Mouse (Mus musculus) cerebellum, adult 2 months (tissue): ENCODE data around the gene Gm45808. TPM values are rescaled to one million over a fixed set of nuclear protein-coding genes. Genes with fewer than 3 reads are reported as not detected.
"Not testable (repeated sequence)": the region's sequence is repeated elsewhere in the genome, so short reads cannot be mapped to it uniquely, and the experiment has no call there.

Source experiments
- DNase-seq, 2 experiments: peaks; one replicate each; pipeline ENCODE4 v3.0.0; 2021
- H3K27ac ChIP-seq: fragments of 200-500 bp; 2 replicates; pipeline ENCODE4 v1.5.1; 2012; ENCODE audit warnings: low read length, control low read depth, inconsistent platforms; ENCODE audit not compliant: insufficient read depth
- H3K27me3 ChIP-seq: fragments of 200-500 bp; 2 replicates; pipeline ENCODE4 v1.6.1; 2012; ENCODE audit warnings: inconsistent platforms, mild to moderate bottlenecking, low read length, moderate library complexity; ENCODE audit not compliant: control insufficient read depth, insufficient read depth
- H3K4me1 ChIP-seq: fragments of 200-500 bp; 2 replicates; pipeline ENCODE4 v1.6.1; 2011; ENCODE audit warnings: low read length; ENCODE audit not compliant: control insufficient read depth, insufficient read depth
- H3K4me3 ChIP-seq: fragments of 200-500 bp; replicated peaks from 2 replicates; pipeline ENCODE3; 2011; ENCODE audit warnings: mild to moderate bottlenecking, low read depth, low read length, control low read depth; ENCODE audit not compliant: insufficient read depth
- CTCF ChIP-seq: fragments of 200-500 bp; IDR thresholded peaks from 2 replicates; pipeline ENCODE4 v1.5.1; 2011; ENCODE audit warnings: low read depth, mild to moderate bottlenecking, control low read depth, low read length, moderate library complexity, borderline replicate concordance; ENCODE audit not compliant: insufficient read depth
- POLR2A ChIP-seq: fragments of 200-500 bp; IDR thresholded peaks from 2 replicates; pipeline ENCODE4 v1.6.1; 2011; ENCODE audit warnings: low read length, control low read depth, borderline replicate concordance; ENCODE audit not compliant: insufficient read depth
- WGBS: fragments of 180-500 bp; shearing (Covaris S2); methylation state at CpG from one replicate; pipeline ENCODE4 v1.1.7; 2018; 5-methylcytosine and 5-hydroxymethylcytosine counted together
- polyA plus RNA-seq: library from polyadenylated mRNA; depleted of rRNA; stranded (reverse); fragments of >200 nt; gene quantifications from 2 replicates; pipeline ENCODE4 v1.2.3, GENCODE M21; 2012; rRNA removed

Gene Gm45808
- polyA plus RNA-seq: 0.33 TPM in 1 of 2 replicates, not detected in the other

DNA sequence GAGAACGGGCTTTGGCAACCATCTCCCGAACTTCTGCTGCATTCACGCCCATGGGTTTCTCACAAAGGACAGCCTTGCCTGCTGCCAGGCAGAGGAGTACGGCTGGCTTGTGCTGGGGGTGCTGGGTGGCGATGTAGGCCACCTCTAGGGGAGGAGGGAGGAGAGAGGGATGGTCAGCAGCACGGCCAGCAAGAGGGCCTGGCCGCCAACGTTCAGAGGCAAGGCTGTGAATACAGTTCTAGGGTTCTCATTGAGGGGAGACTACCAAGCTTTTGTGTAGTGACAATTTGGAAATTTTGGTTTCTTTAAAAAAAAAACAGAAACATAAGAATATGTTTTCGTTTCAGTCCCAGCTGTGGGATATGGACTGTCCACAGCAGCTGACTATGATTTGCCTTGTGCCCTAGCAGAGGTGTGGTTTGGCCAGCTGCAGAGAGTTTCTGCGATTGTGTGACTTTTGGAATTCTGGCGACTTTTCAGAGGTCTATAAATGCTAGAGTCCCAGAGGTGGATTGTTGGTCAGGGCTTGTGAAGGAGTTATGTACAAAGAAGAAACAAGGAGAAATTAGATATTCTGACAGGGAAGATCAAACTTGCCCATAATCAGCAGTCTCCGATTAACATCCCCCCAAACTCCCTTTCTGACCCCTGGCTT is at the start of gene Gm45808:
Gm45808 (minus strand) TSS at position 51 of the 655 bp plus-strand sequence.
- no peak within 1 kb of the TSS for H3K4me3 ChIP-seq
- H3K27ac ChIP-seq: no peak within 1 kb of the TSS
- DNase-seq: no peak
- no peaks in the 10 kb centered on the region for H3K27me3 ChIP-seq
- TF ChIP-seq POLR2A (no peak), CTCF (no peak)
- WGBS: 64% methylated on average over 12 of the region's 12 CpGs
- H3K4me1 ChIP-seq: peaks cover 3% of the 10 kb centered on the region

DNA sequence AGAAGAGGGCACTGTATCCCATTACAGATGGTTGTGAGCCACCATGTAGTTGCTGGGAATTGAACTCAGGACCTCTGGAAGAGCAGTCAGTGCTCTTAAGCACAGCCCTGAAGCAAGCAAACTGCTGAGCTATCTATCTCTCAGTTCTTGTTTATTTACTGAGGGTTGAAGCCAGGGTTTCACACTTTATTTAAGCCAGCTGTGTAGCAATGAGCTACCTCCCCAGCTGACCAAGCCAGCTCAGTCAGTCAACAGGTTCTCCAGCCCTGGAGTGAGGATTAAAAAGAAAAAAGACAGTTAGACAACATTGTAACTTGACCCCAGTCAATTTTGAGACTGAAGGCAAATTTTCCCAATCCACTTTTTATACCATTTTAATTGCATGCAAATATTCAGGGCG is 49.1 kb upstream of the Gm45808 start:
- DNase-seq: no peak
- no peak for TF ChIP-seq POLR2A
- no peak for TF ChIP-seq CTCF
- H3K27me3 ChIP-seq: no peaks in the 10 kb centered on the region
- H3K4me1 ChIP-seq: 0 out of 2 replicates have a peak, but pooled peaks cover 5% of the 10 kb centered on the region
- no peak overlapping the region for H3K27ac ChIP-seq
- WGBS: 85% methylated on average over 1 of the region's 1 CpGs
- H3K4me3 ChIP-seq: no peak overlapping the region

DNA sequence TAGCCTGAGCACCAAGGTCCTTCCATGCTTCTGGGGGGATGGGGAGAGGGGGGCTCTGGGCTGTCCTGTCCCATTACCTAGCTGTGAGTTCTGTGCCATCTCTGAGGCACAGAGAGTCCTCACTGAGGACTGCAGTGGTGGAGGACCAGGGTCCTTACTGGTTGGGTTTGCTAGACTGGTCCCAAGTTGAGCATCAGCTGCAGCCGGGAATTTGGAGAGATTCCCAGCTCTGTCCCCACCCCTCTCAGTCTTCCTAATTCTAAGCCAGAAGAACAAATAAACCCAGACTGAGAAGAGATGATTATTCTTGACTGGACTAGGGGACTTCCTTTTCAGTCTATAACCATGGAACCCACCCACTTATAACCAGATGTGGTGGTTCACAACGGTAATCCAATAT is 44.0 kb upstream of the Gm45808 start:
- H3K4me3 ChIP-seq: no peak overlapping the region
- 42% methylated on average over 2 of the region's 2 CpGs for whole genome bisulfite sequencing
- no peaks in the 10 kb centered on the region for H3K4me1 ChIP-seq
- no peak overlapping the region for H3K27ac ChIP-seq
- no peak for DNase-seq
- H3K27me3 ChIP-seq: no peaks in the 10 kb centered on the region
- TF ChIP-seq CTCF (no peak), POLR2A (no peak)

DNA sequence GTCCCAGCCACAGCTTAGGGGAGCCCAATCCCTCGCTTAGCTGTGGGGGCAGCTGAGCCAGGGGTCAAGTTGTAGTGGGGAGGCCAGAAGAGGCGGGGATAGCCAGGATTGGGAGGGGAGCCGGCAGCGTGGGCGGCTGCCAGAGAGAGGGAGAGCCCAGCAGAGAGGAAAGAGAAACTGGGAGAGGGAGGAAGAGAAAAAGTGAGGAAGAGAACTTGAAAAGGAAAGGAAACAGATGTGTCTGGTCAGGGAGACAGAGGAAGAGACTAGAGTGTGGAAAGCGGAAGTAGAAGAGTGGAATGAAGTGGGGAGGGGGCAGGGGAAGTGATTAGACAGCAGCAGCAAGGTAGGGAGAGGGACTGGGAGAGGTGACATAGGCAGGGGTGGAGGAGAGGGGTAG is 42.9 kb upstream of the Gm45808 start:
- 20% methylated on average over 6 of the region's 6 CpGs for WGBS
- no peak overlapping the region for H3K4me3 ChIP-seq
- TF ChIP-seq POLR2A: no peak
- TF ChIP-seq CTCF: no peak
- no peak for DNase-seq
- no peak overlapping the region for H3K27ac ChIP-seq
- H3K27me3 ChIP-seq: no peaks in the 10 kb centered on the region
- H3K4me1 ChIP-seq: peaks cover under 1% of the 10 kb centered on the region; the same call in 1 of the 2 replicates

DNA sequence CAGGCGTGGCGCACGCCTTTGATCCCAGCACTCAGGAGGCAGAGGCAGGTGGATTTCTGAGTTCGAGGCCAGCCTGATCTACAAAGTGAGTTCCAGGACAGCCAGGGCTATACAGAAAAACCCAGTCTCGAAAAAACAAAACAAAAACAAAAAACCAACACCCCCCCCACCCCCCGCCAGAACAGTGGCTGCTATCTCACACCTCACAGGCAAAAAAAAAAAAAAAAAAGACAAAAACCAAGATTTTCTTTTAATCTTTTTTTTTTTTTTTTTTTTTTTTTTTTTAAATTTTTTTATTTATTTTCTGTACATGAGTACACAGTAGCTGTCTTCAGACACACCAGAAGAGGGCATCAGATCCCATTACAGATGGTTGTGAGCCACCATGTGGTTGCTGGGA is 40.6 kb upstream of the Gm45808 start:
- peaks cover 13% of the 10 kb centered on the region for H3K4me1 ChIP-seq
- WGBS: 91% methylated on average over 6 of the region's 6 CpGs
- H3K27ac ChIP-seq, H3K27me3 ChIP-seq, H3K4me3 ChIP-seq, DNase-seq: not testable (repeated sequence)

DNA sequence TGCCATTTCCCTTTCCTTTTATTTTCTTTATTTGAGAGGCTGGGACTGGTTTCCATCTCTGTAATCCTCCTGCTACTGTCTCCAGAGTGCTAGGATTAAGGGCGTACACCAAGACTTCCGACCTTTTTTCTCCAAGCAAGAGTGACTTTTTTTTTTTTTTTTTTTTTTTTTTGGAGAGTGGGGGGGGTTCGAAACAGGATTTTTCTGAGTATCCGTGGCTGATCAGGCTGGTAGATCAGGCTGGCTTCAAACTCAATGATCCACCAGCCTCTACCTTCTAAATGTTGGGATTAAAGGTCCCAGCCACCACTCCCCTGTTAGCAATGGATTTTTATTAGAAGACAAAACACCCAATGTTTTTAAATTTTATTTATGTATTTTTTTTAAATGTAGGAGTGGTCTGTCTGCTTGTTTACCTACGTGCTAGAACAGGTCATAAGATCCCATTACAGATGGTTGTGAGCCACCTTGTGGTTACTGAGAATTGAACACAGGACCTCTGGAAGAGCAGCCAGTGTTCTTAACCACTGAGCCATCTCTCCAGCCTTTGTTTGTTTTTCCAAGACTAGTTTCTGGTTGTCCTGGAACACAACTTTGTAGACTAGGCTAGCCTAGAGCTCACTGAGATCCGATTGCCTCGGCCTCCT is 40.0 kb upstream of the Gm45808 start:
- Histone ChIP-seq H3K27ac (peak overlapping the region; percentile 77), H3K27me3 (no peaks in the 10 kb centered on the region), H3K4me1 (peaks cover 13% of the 10 kb centered on the region), H3K4me3 (peak overlapping the region; percentile 77)
- TF ChIP-seq CTCF (no peak), POLR2A (no peak)
- WGBS: 24% methylated on average over 7 of the region's 7 CpGs
- DNase-seq: peak; percentile 47 to 69

DNA sequence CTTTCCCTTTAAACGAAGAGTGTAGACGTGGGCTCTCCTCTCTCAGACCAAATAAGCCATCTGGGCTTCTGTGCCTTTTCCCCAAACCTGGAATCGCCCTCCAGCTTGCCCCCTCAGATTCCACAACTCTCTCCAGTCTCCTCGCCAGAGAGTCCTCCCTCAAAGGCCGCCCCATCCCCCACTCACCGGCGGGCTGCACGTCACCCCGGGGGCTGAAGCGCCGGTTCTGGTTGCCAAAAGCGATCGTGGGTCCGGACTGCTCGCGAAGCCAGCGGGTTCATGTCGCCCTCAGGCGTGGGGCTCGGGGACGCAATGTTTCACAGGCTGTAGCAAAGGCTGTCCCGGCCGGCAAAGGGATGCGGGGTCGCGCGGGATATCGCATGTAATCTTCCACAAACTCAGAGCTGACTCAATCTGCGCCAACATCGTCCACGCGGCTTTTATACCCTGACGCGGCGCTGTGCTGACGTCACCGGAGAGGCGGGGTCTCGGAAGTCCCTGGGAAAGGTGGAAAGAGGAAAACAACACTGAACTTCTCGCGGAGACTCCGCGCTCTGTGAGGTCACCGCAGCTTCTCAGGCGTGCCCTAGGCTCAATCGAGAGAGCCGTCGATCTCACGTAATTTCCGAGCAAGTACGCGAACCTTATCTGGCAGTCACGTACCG is 39.3 kb upstream of the Gm45808 start, which contains the start of the genes Ppp1r15a and Plekha4:
Ppp1r15a (minus strand) TSS at position 460 of the 665 bp plus-strand sequence.
Plekha4 (plus strand) TSS at position 522 of the 665 bp plus-strand sequence.
- Histone ChIP-seq H3K27me3 (no peaks in the 10 kb centered on the region), H3K4me3 (peak within 1 kb of the TSS; percentile 77), H3K27ac (peak within 1 kb of the TSS; percentile 95), H3K4me1 (peaks cover 13% of the 10 kb centered on the region)
- peak; percentile 94 to 99 for DNase-seq
- TF ChIP-seq POLR2A: peak; percentile 93
- TF ChIP-seq CTCF: no peak
- WGBS: under 1% methylated on average over 54 of the region's 54 CpGs
